Mouse (Mus musculus): ENCODE data around the gene Otp. TPM values are rescaled to one million over a fixed set of nuclear protein-coding genes. Genes with fewer than 3 reads are reported as not detected.
A peak's percentile ranks its signal among the peaks of the same experiment; 100 is the strongest.

Otp gene
- polyA plus RNA-seq (2015; fragmentation: Nextera tagmentation; extraction: Ambion mirVana) = 5.0 and 6.2 TPM in 2 replicates

DNA sequence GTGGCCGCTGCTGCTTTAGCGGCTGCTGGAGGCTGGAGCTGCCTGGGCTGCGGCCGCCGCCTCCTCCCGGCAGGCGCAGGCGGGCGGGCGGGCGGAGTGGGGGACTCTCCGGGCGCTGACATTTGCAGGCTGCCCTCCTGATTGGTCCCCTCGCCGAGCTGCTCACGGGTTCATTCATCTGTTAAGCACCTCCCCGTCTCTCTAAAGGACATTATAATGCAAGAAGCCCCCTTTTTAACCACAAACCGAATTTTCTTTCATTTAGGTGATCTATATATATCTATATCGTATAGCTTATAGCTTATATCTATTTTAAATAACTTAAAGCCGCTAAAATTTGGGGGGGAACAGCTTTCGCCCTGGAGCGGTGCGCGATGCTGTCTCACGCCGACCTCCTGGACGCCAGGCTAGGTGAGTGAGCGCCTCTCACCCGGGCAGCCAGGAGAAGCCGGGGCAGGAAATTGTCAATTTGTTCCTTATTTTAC is at the start of gene Otp:
Otp (plus strand) TSS at position 207 of the 485 bp plus-strand sequence.
- peaks cover 49% of the 10 kb centered on the region for H3K27me3 ChIP-seq (replicated peaks; ENCODE audit: control insufficient read depth, insufficient read depth, low read length)
- H3K9me3 ChIP-seq (ENCODE audit: control insufficient read depth, low read length) = no peaks in the 10 kb centered on the region
- peak within 1 kb of the TSS; percentile 19 for H3K4me3 ChIP-seq (ENCODE audit: low read length)
- 0 out of 2 replicates have a peak within 1 kb of the TSS, but pooled peaks have one; percentile 10 for H3K4me2 ChIP-seq (ENCODE audit: low read length)
- H3K9ac ChIP-seq (ENCODE audit: low read depth, low read length) = no peak within 1 kb of the TSS; the same call in 1 of the 2 replicates
- no peaks in the 10 kb centered on the region for H3K4me1 ChIP-seq (ENCODE audit: control insufficient read depth, insufficient read depth, low read depth, low read length)
- H3K27ac ChIP-seq (ENCODE audit: low read depth, low read length) = peak within 1 kb of the TSS; percentile 36; the same call in 1 of the 2 replicates
- WGBS = under 1% methylated on average over 23 of the region's 30 CpGs
- no peaks in the 10 kb centered on the region for H3K36me3 ChIP-seq (ENCODE audit: control insufficient read depth, insufficient read depth, low read length)
- ATAC-seq = 0 out of 2 replicates have a peak, but pooled peaks have one; percentile 53

DNA sequence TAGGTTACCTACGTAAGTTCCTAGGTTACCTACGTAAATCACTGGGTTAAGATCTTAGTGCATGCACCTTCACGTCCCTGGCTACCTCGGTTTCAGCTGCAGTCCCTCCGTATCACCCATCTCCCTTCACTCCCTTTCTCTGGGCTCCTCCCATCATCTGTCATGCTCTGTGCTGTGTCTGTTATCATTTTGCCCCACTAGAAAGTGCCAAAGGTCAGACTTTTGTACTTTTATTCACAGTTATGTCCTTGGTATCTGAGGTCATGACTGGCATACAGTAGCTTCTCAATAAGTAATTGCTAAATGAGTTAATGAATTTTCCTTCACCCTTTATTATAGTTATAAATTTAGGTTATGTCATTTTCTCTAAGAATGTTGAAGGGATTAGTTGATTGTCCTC is 49.0 kb upstream of the Otp start:
- 89% methylated on average over 5 of the region's 5 CpGs for WGBS
- H3K4me2 ChIP-seq (ENCODE audit: low read length) = no peak overlapping the region
- H3K4me3 ChIP-seq (ENCODE audit: low read length) = no peak overlapping the region
- no peaks in the 10 kb centered on the region for H3K9me3 ChIP-seq (ENCODE audit: control insufficient read depth, low read length)
- no peaks in the 10 kb centered on the region for H3K4me1 ChIP-seq (ENCODE audit: control insufficient read depth, insufficient read depth, low read depth, low read length)
- H3K36me3 ChIP-seq (ENCODE audit: control insufficient read depth, insufficient read depth, low read length) = no peaks in the 10 kb centered on the region
- H3K9ac ChIP-seq (ENCODE audit: low read depth, low read length) = no peak overlapping the region
- H3K27me3 ChIP-seq (replicated peaks; ENCODE audit: control insufficient read depth, insufficient read depth, low read length) = no peaks in the 10 kb centered on the region
- no peak for ATAC-seq
- H3K27ac ChIP-seq (ENCODE audit: low read depth, low read length) = no peak overlapping the region

GRCm38 (mm10) chr13:94826986-94827385 is 48.4 kb upstream of the Otp start:
- no peak overlapping the region for H3K27ac ChIP-seq (ENCODE audit: low read depth, low read length)
- H3K9ac ChIP-seq (ENCODE audit: low read depth, low read length) = no peak overlapping the region
- H3K9me3 ChIP-seq (ENCODE audit: control insufficient read depth, low read length) = no peaks in the 10 kb centered on the region
- no peaks in the 10 kb centered on the region for H3K4me1 ChIP-seq (ENCODE audit: control insufficient read depth, insufficient read depth, low read depth, low read length)
- WGBS = 94% methylated on average over 2 of the region's 2 CpGs
- H3K27me3 ChIP-seq (replicated peaks; ENCODE audit: control insufficient read depth, insufficient read depth, low read length) = no peaks in the 10 kb centered on the region
- H3K4me3 ChIP-seq (ENCODE audit: low read length) = no peak overlapping the region
- ATAC-seq = no peak
- H3K4me2 ChIP-seq (ENCODE audit: low read length) = no peak overlapping the region
- H3K36me3 ChIP-seq (ENCODE audit: control insufficient read depth, insufficient read depth, low read length) = no peaks in the 10 kb centered on the region

GRCm38 (mm10) chr13:94827847-94828246 is 47.6 kb upstream of the Otp start:
- Histone ChIP-seq H3K9me3 (ENCODE audit: control insufficient read depth, low read length) (no peaks in the 10 kb centered on the region), H3K27me3 (replicated peaks; ENCODE audit: control insufficient read depth, insufficient read depth, low read length) (no peaks in the 10 kb centered on the region), H3K4me1 (ENCODE audit: control insufficient read depth, insufficient read depth, low read depth, low read length) (no peaks in the 10 kb centered on the region), H3K4me3 (ENCODE audit: low read length) (no peak overlapping the region), H3K27ac (ENCODE audit: low read depth, low read length) (no peak overlapping the region), H3K4me2 (ENCODE audit: low read length) (no peak overlapping the region), H3K9ac (ENCODE audit: low read depth, low read length) (no peak overlapping the region), H3K36me3 (ENCODE audit: control insufficient read depth, insufficient read depth, low read length) (peaks cover 5% of the 10 kb centered on the region)
- no peak for ATAC-seq
- 60% methylated on average over 2 of the region's 2 CpGs for WGBS

GRCm38 (mm10) chr13:94838047-94838720 is 37.2 kb upstream of the Otp start:
- 53% methylated on average over 5 of the region's 5 CpGs for WGBS
- ATAC-seq = 0 out of 2 replicates have a peak, but pooled peaks have one; percentile 27

GRCm38 (mm10) chr13:94838756-94839337 is 36.6 kb upstream of the Otp start:
- no peaks in the 10 kb centered on the region for H3K9me3 ChIP-seq (ENCODE audit: control insufficient read depth, low read length)
- ATAC-seq = peak; percentile 80
- H3K36me3 ChIP-seq (ENCODE audit: control insufficient read depth, insufficient read depth, low read length) = peaks cover 6% of the 10 kb centered on the region; the same call in 1 of the 2 replicates
- no peak overlapping the region for H3K27ac ChIP-seq (ENCODE audit: low read depth, low read length)
- no peak overlapping the region for H3K9ac ChIP-seq (ENCODE audit: low read depth, low read length)
- H3K4me2 ChIP-seq (ENCODE audit: low read length) = no peak overlapping the region
- H3K4me1 ChIP-seq (ENCODE audit: control insufficient read depth, insufficient read depth, low read depth, low read length) = no peaks in the 10 kb centered on the region; the same call in none of the 2 replicates
- WGBS = 68% methylated on average over 8 of the region's 8 CpGs
- H3K27me3 ChIP-seq (replicated peaks; ENCODE audit: control insufficient read depth, insufficient read depth, low read length) = no peaks in the 10 kb centered on the region
- no peak overlapping the region for H3K4me3 ChIP-seq (ENCODE audit: low read length)

More at GRCm38 (mm10) chr13:94838047-94838720, 37.2 kb upstream of the Otp start:
- 0 out of 2 replicates have a peak overlapping the region, but pooled peaks have one; percentile 2 for H3K27ac ChIP-seq (ENCODE audit: low read depth, low read length)
- no peaks in the 10 kb centered on the region for H3K27me3 ChIP-seq (replicated peaks; ENCODE audit: control insufficient read depth, insufficient read depth, low read length)
- no peak overlapping the region for H3K4me3 ChIP-seq (ENCODE audit: low read length)
- H3K36me3 ChIP-seq (ENCODE audit: control insufficient read depth, insufficient read depth, low read length) = peaks cover 9% of the 10 kb centered on the region; the same call in 1 of the 2 replicates
- H3K9ac ChIP-seq (ENCODE audit: low read depth, low read length) = no peak overlapping the region
- no peaks in the 10 kb centered on the region; the same call in none of the 2 replicates for H3K4me1 ChIP-seq (ENCODE audit: control insufficient read depth, insufficient read depth, low read depth, low read length)
- no peak overlapping the region for H3K4me2 ChIP-seq (ENCODE audit: low read length)
- no peaks in the 10 kb centered on the region for H3K9me3 ChIP-seq (ENCODE audit: control insufficient read depth, low read length)

- Histone ChIP-seq H3K4me2 (ENCODE audit: low read length) (no peak overlapping the region), H3K36me3 (ENCODE audit: control insufficient read depth, insufficient read depth, low read length) (peaks cover 2% of the 10 kb centered on the region; the same call in 1 of the 2 replicates), H3K9ac (ENCODE audit: low read depth, low read length) (no peak overlapping the region), H3K4me1 (ENCODE audit: control insufficient read depth, insufficient read depth, low read depth, low read length) (no peaks in the 10 kb centered on the region; the same call in none of the 2 replicates), H3K27me3 (replicated peaks; ENCODE audit: control insufficient read depth, insufficient read depth, low read length) (no peaks in the 10 kb centered on the region), H3K27ac (ENCODE audit: low read depth, low read length) (no peak overlapping the region), H3K9me3 (ENCODE audit: control insufficient read depth, low read length) (no peaks in the 10 kb centered on the region), H3K4me3 (ENCODE audit: low read length) (no peak overlapping the region)
- ATAC-seq = no peak
- 60% methylated on average over 5 of the region's 5 CpGs for WGBS
Measured at GRCm38 (mm10) chr13:94843236-94843635, 32.2 kb upstream of the Otp start.

DNA sequence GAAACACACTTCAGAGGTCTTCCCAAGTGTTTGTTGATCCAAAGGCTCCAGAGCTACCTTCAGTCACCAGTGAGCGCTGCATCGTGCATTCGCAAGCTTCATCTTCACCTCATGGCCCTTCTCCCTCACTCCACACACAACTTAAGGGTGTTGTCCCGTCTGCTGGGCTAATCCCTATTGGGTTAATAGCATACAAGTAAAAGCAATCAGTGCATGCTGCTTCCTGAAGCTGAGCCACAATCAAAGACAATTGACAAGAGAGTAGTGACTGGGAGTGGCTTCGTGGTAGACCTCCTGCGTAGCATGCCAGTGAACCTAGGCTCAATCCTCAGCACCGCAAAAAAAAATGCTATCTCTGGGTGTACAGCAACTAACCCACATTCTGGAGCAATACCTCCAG is 27.5 kb upstream of the Otp start:
- WGBS = 79% methylated on average over 7 of the region's 7 CpGs
- ATAC-seq = no peak
- no peaks in the 10 kb centered on the region for H3K4me1 ChIP-seq (ENCODE audit: control insufficient read depth, insufficient read depth, low read depth, low read length)
- H3K9me3 ChIP-seq (ENCODE audit: control insufficient read depth, low read length) = no peaks in the 10 kb centered on the region
- no peak overlapping the region for H3K9ac ChIP-seq (ENCODE audit: low read depth, low read length)
- no peak overlapping the region for H3K27ac ChIP-seq (ENCODE audit: low read depth, low read length)
- H3K4me2 ChIP-seq (ENCODE audit: low read length) = no peak overlapping the region
- no peaks in the 10 kb centered on the region for H3K27me3 ChIP-seq (replicated peaks; ENCODE audit: control insufficient read depth, insufficient read depth, low read length)
- no peak overlapping the region for H3K4me3 ChIP-seq (ENCODE audit: low read length)
- H3K36me3 ChIP-seq (ENCODE audit: control insufficient read depth, insufficient read depth, low read length) = peaks cover 2% of the 10 kb centered on the region; the same call in 1 of the 2 replicates

DNA sequence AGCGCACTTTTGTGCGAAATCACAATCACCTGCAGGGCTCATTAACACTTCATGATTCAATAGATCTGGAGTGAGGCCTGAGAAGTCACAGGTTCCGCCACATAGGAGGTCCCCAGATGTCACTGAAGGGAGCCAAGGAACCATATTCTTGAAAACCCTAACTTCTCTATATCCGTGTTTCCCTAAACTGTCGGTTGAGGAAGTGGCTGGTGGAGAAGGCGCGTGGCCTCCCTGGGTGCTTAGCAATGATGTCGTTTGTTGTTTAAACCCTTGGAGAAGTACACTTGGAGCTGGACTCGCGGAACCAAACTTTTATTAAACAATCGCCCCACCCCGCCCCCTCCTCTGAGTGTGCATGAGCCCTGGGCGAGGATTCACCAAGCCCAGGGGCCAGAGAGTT is 26.1 kb upstream of the Otp start:
- Histone ChIP-seq H3K4me1 (ENCODE audit: control insufficient read depth, insufficient read depth, low read depth, low read length) (no peaks in the 10 kb centered on the region), H3K36me3 (ENCODE audit: control insufficient read depth, insufficient read depth, low read length) (no peaks in the 10 kb centered on the region), H3K27me3 (replicated peaks; ENCODE audit: control insufficient read depth, insufficient read depth, low read length) (no peaks in the 10 kb centered on the region), H3K27ac (ENCODE audit: low read depth, low read length) (no peak overlapping the region), H3K4me2 (ENCODE audit: low read length) (no peak overlapping the region), H3K4me3 (ENCODE audit: low read length) (no peak overlapping the region), H3K9me3 (ENCODE audit: control insufficient read depth, low read length) (no peaks in the 10 kb centered on the region), H3K9ac (ENCODE audit: low read depth, low read length) (no peak overlapping the region)
- no peak for ATAC-seq
- WGBS = 76% methylated on average over 13 of the region's 13 CpGs
